Mouse (Mus musculus) myocyte (in vitro differentiated cells): ENCODE measurements around the gene Lpin1. TPM values are rescaled to one million over a fixed set of nuclear protein-coding genes. Genes with fewer than 3 reads are reported as not detected.

Experiments
- H3K27me3 ChIP-seq: one replicate; pipeline ENCODE4 v1.6.1; 2011; ENCODE audit not compliant: control insufficient read depth, insufficient read depth, insufficient read length
- H3K36me3 ChIP-seq: one replicate; pipeline ENCODE4 v1.6.1; 2011; ENCODE audit not compliant: control insufficient read depth, insufficient read depth
- H3K4me2 ChIP-seq: one replicate; pipeline ENCODE4 v1.6.1; 2011; ENCODE audit warnings: low read depth, control low read depth
- H3K4me3 ChIP-seq: one replicate; pipeline ENCODE4 v1.5.1; 2011; ENCODE audit warnings: mild to moderate bottlenecking, control low read depth, moderate library complexity
- H3K79me2 ChIP-seq: one replicate; pipeline ENCODE4 v1.6.1; 2011; ENCODE audit not compliant: control insufficient read depth, insufficient read depth
- H3ac ChIP-seq: one replicate; pipeline ENCODE4 v1.6.1; 2011; ENCODE audit not compliant: control insufficient read depth, insufficient read length
- CEBPB ChIP-seq: IDR thresholded peaks from 2 replicates; pipeline ENCODE4 v1.6.1; 2011; ENCODE audit warnings: mild to moderate bottlenecking, moderate library complexity; ENCODE audit not compliant: poor library complexity, insufficient read depth, severe bottlenecking
- E2F4 ChIP-seq: IDR thresholded peaks from one replicate; pipeline ENCODE4 v1.6.1; 2011; ENCODE audit warnings: mild to moderate bottlenecking, control low read depth, moderate library complexity; ENCODE audit not compliant: insufficient read depth
- MAX ChIP-seq: IDR thresholded peaks from one replicate; pipeline ENCODE4 v1.6.1; 2011; ENCODE audit warnings: low read depth, mild to moderate bottlenecking, control low read depth
- MYOD1 ChIP-seq, 3 experiments: IDR thresholded peaks; one replicate each; pipeline ENCODE4 v1.6.1; 2011; ENCODE audit warnings: control low read depth in 2 of 3, low read depth in 2 of 3, mild to moderate bottlenecking in 2 of 3, moderate library complexity in 1 of 3; ENCODE audit not compliant: insufficient read length in 2 of 3, control insufficient read depth in 1 of 3
- MYOG ChIP-seq, 3 experiments: IDR thresholded peaks; one replicate each; pipeline ENCODE4 v1.6.1; 2011; ENCODE audit warnings: control low read depth in 2 of 3, low read depth in 2 of 3, mild to moderate bottlenecking in 2 of 3; ENCODE audit not compliant: insufficient read length in 2 of 3, control insufficient read depth in 1 of 3, insufficient read depth in 1 of 3
- POLR2A ChIP-seq: IDR thresholded peaks from one replicate; pipeline ENCODE4 v1.6.1; 2011; ENCODE audit warnings: low read depth, mild to moderate bottlenecking, control low read depth, moderate library complexity; ENCODE audit not compliant: insufficient read length
- POLR2AphosphoS2 ChIP-seq: IDR thresholded peaks from one replicate; pipeline ENCODE4 v1.6.1; 2011; ENCODE audit warnings: low read depth, control low read depth; ENCODE audit not compliant: insufficient read length
- REST ChIP-seq: IDR thresholded peaks from one replicate; pipeline ENCODE4 v1.6.1; 2011; ENCODE audit warnings: mild to moderate bottlenecking, control low read depth, moderate library complexity; ENCODE audit not compliant: insufficient read depth, insufficient read length
- SRF ChIP-seq: IDR thresholded peaks from one replicate; pipeline ENCODE4 v1.6.1; 2011; ENCODE audit warnings: low read depth; ENCODE audit not compliant: control insufficient read depth, insufficient read length
- TCF12 ChIP-seq: IDR thresholded peaks from one replicate; pipeline ENCODE4 v1.6.1; 2011; ENCODE audit warnings: mild to moderate bottlenecking, control low read depth; ENCODE audit not compliant: poor library complexity, insufficient read depth, severe bottlenecking
- TCF3 ChIP-seq: IDR thresholded peaks from one replicate; pipeline ENCODE4 v1.6.1; 2011; ENCODE audit warnings: low read depth, control low read depth; ENCODE audit not compliant: insufficient read length
- USF1 ChIP-seq: IDR thresholded peaks from one replicate; pipeline ENCODE4 v1.6.1; 2011; ENCODE audit warnings: low read depth, mild to moderate bottlenecking, control low read depth, moderate library complexity
- polyA plus RNA-seq: library from polyadenylated mRNA; unstranded; fragments of >200 nt; fragmentation: generic; extraction: Trizol; gene quantifications from one replicate; pipeline ENCODE4 v1.2.1, GENCODE M21; 2012; ENCODE audit warnings: missing spikeins

Lpin1 gene
- polyA plus RNA-seq, 1 experiment = 4.6 TPM

GRCm38 (mm10) chr12:16533331-16533828 lies 77.4 kb downstream of the Lpin1 start:
- Histone ChIP-seq H3ac (no peak overlapping the region), H3K27me3 (no peaks in the 10 kb centered on the region), H3K36me3 (no peaks in the 10 kb centered on the region), H3K79me2 (no peaks in the 10 kb centered on the region), H3K4me3 (peak overlapping the region; percentile 6), H3K4me2 (peak overlapping the region; percentile 91)
- TF ChIP-seq POLR2AphosphoS2 (no peak), MAX (no peak), E2F4 (no peak), TCF3 (no peak), TCF12 (no peak), MYOG (IDR thresholded peaks at IDR 0.05; ENCODE audit: control insufficient read depth in 1 of 3, insufficient read depth in 1 of 3, insufficient read length in 2 of 3, low read depth in 2 of 3) (no peak), CEBPB (no peak), MYOD1 (IDR thresholded peaks at IDR 0.05; ENCODE audit: control insufficient read depth in 1 of 3, insufficient read length in 2 of 3, low read depth in 2 of 3) (no peak), USF1 (no peak), SRF (no peak), REST (no peak), POLR2A (no peak)

DNA sequence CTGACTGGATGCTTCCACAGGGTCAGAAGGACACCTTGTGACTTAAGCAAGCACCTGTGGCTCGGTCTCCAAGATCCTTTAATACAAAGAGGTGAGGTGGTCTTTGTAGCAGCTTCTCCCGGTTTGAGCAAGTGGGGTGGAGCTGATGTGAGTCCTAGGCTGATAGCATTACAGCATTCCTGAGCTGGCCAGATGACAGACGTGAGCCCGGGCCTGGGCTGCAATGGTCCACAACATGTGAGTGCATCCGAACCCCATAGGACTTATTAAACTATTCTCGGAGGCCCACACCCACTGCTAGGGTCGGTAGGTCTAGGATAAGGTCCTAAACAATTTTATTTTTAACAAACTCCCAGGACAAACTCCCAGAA lies 77.9 kb downstream of the Lpin1 start:
- H3K36me3 ChIP-seq = no peaks in the 10 kb centered on the region
- H3K4me2 ChIP-seq = peak overlapping the region; percentile 91
- peak overlapping the region; percentile 6 for H3K4me3 ChIP-seq
- H3K79me2 ChIP-seq = no peaks in the 10 kb centered on the region
- TF ChIP-seq TCF12 (no peak), MYOG (IDR thresholded peaks at IDR 0.05; ENCODE audit: control insufficient read depth in 1 of 3, insufficient read depth in 1 of 3, insufficient read length in 2 of 3, low read depth in 2 of 3) (no peak), POLR2A (no peak), TCF3 (no peak), POLR2AphosphoS2 (no peak), CEBPB (no peak), USF1 (no peak), E2F4 (no peak), REST (no peak), SRF (no peak), MYOD1 (IDR thresholded peaks at IDR 0.05; ENCODE audit: control insufficient read depth in 1 of 3, insufficient read length in 2 of 3, low read depth in 2 of 3) (no peak), MAX (no peak)
- H3K27me3 ChIP-seq = no peaks in the 10 kb centered on the region
- H3ac ChIP-seq = no peak overlapping the region

- peak overlapping the region; percentile 6 for H3K4me3 ChIP-seq
- TF ChIP-seq MAX (no peak), CEBPB (peak; percentile 59; the same call in 1 of the 2 replicates)
- H3K36me3 ChIP-seq = no peaks in the 10 kb centered on the region
- no peaks in the 10 kb centered on the region for H3K27me3 ChIP-seq
- peak overlapping the region; percentile 91 for H3K4me2 ChIP-seq
- no peaks in the 10 kb centered on the region for H3K79me2 ChIP-seq
- H3ac ChIP-seq = no peak overlapping the region
Measured at GRCm38 (mm10) chr12:16531956-16532859, 78.6 kb downstream of the Lpin1 start.

DNA sequence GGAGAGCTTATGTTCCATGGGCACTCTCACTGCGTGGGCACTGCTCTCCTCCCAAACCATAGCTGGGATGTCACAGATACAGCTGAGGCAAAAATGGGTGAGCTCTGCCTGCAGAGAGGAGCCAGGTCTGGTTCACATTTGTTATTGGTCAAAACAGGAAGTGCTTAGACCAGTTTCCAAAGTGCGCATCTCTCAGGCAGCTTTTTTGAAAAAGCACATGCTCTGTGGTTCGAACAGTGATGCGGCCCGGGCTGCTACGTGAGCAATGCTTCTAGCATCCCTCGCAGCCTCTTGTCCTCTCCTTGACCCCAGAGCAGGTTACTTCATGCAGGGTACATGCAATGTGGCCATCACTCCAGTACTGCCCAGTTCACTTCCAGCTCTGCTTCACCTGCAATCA lies 82.1 kb downstream of the Lpin1 start:
- Histone ChIP-seq H3K4me3 (no peak overlapping the region), H3K27me3 (no peaks in the 10 kb centered on the region)
- TF ChIP-seq MAX (no peak), E2F4 (no peak), REST (no peak), TCF12 (no peak), SRF (no peak), POLR2A (no peak), USF1 (no peak), POLR2AphosphoS2 (no peak), CEBPB (no peak), TCF3 (no peak), MYOD1 (IDR thresholded peaks at IDR 0.05; ENCODE audit: control insufficient read depth in 1 of 3, insufficient read length in 2 of 3, low read depth in 2 of 3) (no peak), MYOG (IDR thresholded peaks at IDR 0.05; ENCODE audit: control insufficient read depth in 1 of 3, insufficient read depth in 1 of 3, insufficient read length in 2 of 3, low read depth in 2 of 3) (no peak)

DNA sequence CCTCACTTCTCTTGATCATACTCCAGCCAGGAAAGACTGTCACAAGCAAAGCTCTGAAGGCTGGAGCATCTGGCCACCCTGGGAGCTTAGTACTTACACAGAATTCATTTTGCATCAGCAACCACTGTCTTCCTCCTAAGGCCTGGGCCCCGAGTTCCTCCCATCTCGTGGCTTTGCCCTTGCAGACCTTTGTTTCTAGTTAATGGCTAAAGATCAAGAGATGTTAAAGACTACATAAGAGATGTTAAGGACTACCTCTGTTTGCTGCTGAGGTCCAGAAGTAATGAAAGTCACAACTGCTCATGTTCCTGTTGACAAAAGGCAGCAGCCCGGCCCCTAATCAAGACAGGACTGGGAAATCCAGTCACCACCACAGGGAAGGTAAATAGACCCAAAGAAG lies 82.8 kb downstream of the Lpin1 start:
- no peak overlapping the region for H3ac ChIP-seq
- no peak overlapping the region for H3K4me2 ChIP-seq
- H3K36me3 ChIP-seq = no peaks in the 10 kb centered on the region
- H3K79me2 ChIP-seq = no peaks in the 10 kb centered on the region
- TF ChIP-seq MYOG (IDR thresholded peaks at IDR 0.05; ENCODE audit: control insufficient read depth in 1 of 3, insufficient read depth in 1 of 3, insufficient read length in 2 of 3, low read depth in 2 of 3) (no peak), USF1 (no peak), MAX (no peak), TCF12 (no peak), SRF (no peak), E2F4 (no peak), POLR2A (no peak), MYOD1 (IDR thresholded peaks at IDR 0.05; ENCODE audit: control insufficient read depth in 1 of 3, insufficient read length in 2 of 3, low read depth in 2 of 3) (no peak), REST (no peak), CEBPB (no peak), POLR2AphosphoS2 (no peak), TCF3 (no peak)
- no peak overlapping the region for H3K4me3 ChIP-seq
- no peaks in the 10 kb centered on the region for H3K27me3 ChIP-seq

More for the DNA sequence above, 82.1 kb downstream of the Lpin1 start:
- no peak overlapping the region for H3ac ChIP-seq
- no peaks in the 10 kb centered on the region for H3K79me2 ChIP-seq
- no peak overlapping the region for H3K4me2 ChIP-seq
- H3K36me3 ChIP-seq = no peaks in the 10 kb centered on the region
